Comparison of ENCODE assay signal across 24 mouse cellular contexts in genomic region chr3:21941596-21941995, GRCm38 (mm10).
"Had no signal": no experiment of that assay in that cellular context is flagged by ENCODE, and none has a peak within 500 bp of the region (broad histone marks: within the 10 kb centered on the region; RNA-seq: fewer than 3 reads in every experiment).

No protein-coding gene starts in this region.

- ATAC-seq: intestine, embryonic 16.5 days; liver, embryonic 12.5 days; midbrain, embryonic 13.5 days; midbrain, embryonic 16.5 days had no signal

- DNase-seq: kidney, adult 18-20 months; kidney, adult 9 months; kidney, postnatal 14 days; kidney, postnatal 4 days; liver; lung, adult 18-20 months; lung, postnatal 10 days; lung, postnatal 36 days; thymus, adult 2 months; thymus, postnatal 14 days; thymus, postnatal 4 days had no signal

- H3K4me3 ChIP-seq: limb, embryonic 10.5 days; limb, embryonic 13.5 days; liver, embryonic 12.5 days; liver, embryonic 15.5 days; lung, embryonic 15.5 days; megakaryocyte, embryonic 14.5 days; midbrain, embryonic 10.5 days; midbrain, embryonic 13.5 days; myocyte; neural tube, embryonic 13.5 days had no signal

- H3K27me3 ChIP-seq: limb, embryonic 13.5 days; liver, embryonic 12.5 days; liver, embryonic 15.5 days; lung, embryonic 15.5 days; megakaryocyte, embryonic 14.5 days; midbrain, embryonic 13.5 days; neural tube, embryonic 13.5 days had no signal

- H3K27ac ChIP-seq: limb, embryonic 10.5 days; limb, embryonic 13.5 days; liver, embryonic 12.5 days; liver, embryonic 15.5 days; lung, embryonic 15.5 days; midbrain, embryonic 10.5 days; midbrain, embryonic 13.5 days; neural tube, embryonic 13.5 days; stomach, postnatal 0 days had no signal

- H3K36me3 ChIP-seq: limb, embryonic 10.5 days; limb, embryonic 13.5 days; liver, embryonic 12.5 days; liver, embryonic 15.5 days; lung, embryonic 15.5 days; midbrain, embryonic 10.5 days; midbrain, embryonic 13.5 days; neural tube, embryonic 13.5 days had no signal
